Mouse (Mus musculus): ENCODE measurements around the gene Adam33. TPM values are rescaled to one million over a fixed set of nuclear protein-coding genes. Genes with fewer than 3 reads are reported as not detected.
A peak's percentile ranks its signal among the peaks of the same experiment; 100 is the strongest.

Gene Adam33
- polyA plus RNA-seq, 1 experiment = 13.6 TPM

DNA sequence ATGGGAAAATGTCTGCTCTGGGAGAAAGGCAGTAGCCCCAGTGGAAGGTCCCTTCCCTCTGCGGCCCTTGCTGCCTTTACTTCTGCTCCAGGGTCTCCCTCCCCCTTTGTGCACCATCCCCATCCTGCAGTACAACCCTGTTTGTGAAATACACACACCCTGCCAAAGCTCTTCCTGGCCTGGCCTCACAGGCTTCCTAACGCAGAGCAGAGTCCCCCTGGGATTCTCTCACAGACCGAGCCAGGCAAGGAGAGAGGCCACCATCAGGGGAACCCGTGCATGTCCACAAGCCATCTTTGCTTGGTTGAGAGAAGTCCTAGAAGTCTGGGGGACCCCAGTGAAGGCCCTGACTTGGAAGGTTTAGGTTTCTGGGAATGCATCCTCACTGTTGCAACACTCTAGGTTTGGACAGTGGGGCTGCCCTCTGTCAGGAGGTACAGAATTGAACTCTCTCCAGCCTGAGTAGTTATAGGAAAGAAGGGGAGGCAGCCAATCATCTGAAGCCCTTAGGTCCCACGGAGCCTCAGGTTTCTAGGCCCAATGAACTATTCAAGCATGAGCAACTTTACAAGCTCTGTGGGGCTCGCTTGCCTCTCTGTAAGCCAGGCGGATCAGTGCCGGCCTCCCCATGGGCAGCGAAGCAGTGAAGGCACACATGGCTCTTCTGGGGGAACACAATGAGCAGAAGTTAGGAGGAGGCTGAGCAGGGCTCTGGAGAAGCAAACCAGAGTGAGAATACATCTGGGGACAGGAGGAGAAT, 3.7 kb downstream of the Adam33 start:
- Histone ChIP-seq H3K4me3 (ENCODE audit: insufficient read depth, low read length) (no peak overlapping the region), H3K27ac (ENCODE audit: insufficient read depth, low read depth, low read length) (no peak overlapping the region), H3K4me1 (ENCODE audit: control insufficient read depth, insufficient read depth, low read length) (peaks cover 11% of the 10 kb centered on the region)
- TF ChIP-seq POLR2A (IDR thresholded peaks at IDR 0.05; ENCODE audit: borderline replicate concordance, low read depth, low read length) (no peak), CTCF (IDR thresholded peaks at IDR 0.05; ENCODE audit: low read depth, low read length) (no peak)

DNA sequence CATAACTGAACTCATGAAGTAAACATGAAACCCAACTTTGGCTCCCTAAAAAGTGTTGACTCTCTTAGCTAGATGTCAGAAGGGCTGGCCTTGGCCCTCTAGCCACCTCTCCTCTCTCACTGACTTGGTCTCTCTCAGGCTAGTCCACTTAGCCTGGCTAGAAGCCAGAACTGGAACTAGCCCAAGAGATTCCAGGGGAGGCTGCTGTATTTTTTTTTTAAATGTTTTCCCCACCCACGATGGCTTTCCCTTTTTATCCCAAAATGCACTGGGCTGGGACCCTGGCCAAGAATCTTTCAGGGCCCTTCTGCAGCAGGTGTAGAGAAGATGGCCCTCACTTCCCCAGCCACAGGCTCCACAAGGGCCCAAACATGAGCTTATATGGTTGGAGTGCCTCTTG, 4.2 kb downstream of the Adam33 start:
- TF ChIP-seq CTCF (IDR thresholded peaks at IDR 0.05; ENCODE audit: low read depth, low read length) = no peak
- TF ChIP-seq POLR2A (IDR thresholded peaks at IDR 0.05; ENCODE audit: borderline replicate concordance, low read depth, low read length) = no peak
- peaks cover 11% of the 10 kb centered on the region for H3K4me1 ChIP-seq (ENCODE audit: control insufficient read depth, insufficient read depth, low read length)
- H3K4me3 ChIP-seq (ENCODE audit: insufficient read depth, low read length) = no peak overlapping the region
- no peak overlapping the region for H3K27ac ChIP-seq (ENCODE audit: insufficient read depth, low read depth, low read length)

DNA sequence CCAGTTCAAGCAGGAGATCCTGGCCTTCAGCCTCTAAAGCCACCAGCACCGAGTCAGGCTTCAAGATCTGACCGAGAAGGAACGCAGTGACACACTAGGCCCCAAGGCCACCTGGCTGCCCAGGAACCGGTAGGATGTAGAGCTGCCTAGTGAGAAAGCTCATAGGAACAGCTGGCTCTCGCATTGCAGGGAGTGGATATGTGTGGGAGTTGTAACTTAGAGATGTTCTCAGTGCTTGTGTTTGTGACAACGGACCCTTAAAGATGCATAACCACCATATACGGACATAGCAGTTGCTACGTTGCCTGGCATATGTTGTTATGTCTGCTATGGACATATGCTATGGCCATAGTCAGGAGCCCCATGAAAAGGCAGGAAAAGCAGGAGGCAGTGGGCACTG, 4.9 kb downstream of the Adam33 start:
- Histone ChIP-seq H3K27ac (ENCODE audit: insufficient read depth, low read depth, low read length) (no peak overlapping the region), H3K4me3 (ENCODE audit: insufficient read depth, low read length) (no peak overlapping the region), H3K4me1 (ENCODE audit: control insufficient read depth, insufficient read depth, low read length) (peaks cover 13% of the 10 kb centered on the region)
- no peak for TF ChIP-seq POLR2A (IDR thresholded peaks at IDR 0.05; ENCODE audit: borderline replicate concordance, low read depth, low read length)
- no peak for TF ChIP-seq CTCF (IDR thresholded peaks at IDR 0.05; ENCODE audit: low read depth, low read length)

DNA sequence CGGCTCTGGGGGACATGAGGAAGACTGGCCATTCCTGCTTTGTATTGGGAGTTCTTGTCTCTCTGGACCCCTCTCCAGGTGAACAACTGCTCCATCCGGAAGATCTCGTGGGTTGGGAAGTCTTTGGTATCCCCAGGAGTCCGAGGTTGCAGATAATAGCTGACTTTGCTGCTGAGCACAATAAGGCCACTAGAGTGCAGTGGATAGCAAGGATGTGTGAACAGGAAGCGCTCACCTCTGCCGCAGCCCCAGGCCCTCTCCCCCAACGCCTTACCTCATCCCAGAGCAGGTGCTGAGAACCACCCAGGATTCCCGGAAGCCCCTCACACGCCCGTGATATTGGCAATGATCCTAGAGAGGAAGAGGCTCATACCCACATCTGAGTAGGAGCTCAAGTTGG, 7.4 kb downstream of the Adam33 start:
- TF ChIP-seq CTCF (IDR thresholded peaks at IDR 0.05; ENCODE audit: low read depth, low read length) (peak; percentile 74), POLR2A (IDR thresholded peaks at IDR 0.05; ENCODE audit: borderline replicate concordance, low read depth, low read length) (no peak)
- Histone ChIP-seq H3K4me3 (ENCODE audit: insufficient read depth, low read length) (peak overlapping the region; percentile 27; the same call in 1 of the 2 replicates), H3K4me1 (ENCODE audit: control insufficient read depth, insufficient read depth, low read length) (peaks cover 13% of the 10 kb centered on the region), H3K27ac (ENCODE audit: insufficient read depth, low read depth, low read length) (no peak overlapping the region)

DNA sequence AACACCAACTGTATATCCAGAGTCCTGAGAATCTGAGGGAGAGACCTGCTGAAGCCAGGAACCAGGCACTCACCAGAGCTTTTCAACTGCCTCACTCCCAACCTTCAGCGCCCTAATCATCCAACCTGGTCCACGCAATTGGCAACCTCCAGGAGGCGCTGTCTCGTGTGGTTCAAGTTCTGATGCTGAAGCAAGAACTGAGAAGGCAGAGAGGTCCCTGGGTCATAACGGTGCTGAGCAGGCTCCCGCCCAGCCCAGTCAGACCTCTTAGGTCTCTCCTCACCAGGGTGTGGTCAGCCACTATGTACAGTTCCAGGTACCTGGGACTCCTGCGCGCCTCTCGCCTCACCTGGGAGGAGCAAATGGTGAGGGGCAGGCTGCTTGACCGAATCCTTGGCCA, 8.0 kb downstream of the Adam33 start:
- Histone ChIP-seq H3K27ac (ENCODE audit: insufficient read depth, low read depth, low read length) (no peak overlapping the region), H3K4me3 (ENCODE audit: insufficient read depth, low read length) (peak overlapping the region; percentile 27), H3K4me1 (ENCODE audit: control insufficient read depth, insufficient read depth, low read length) (peaks cover 13% of the 10 kb centered on the region)
- peak; percentile 85 for TF ChIP-seq CTCF (IDR thresholded peaks at IDR 0.05; ENCODE audit: low read depth, low read length)
- no peak for TF ChIP-seq POLR2A (IDR thresholded peaks at IDR 0.05; ENCODE audit: borderline replicate concordance, low read depth, low read length)

DNA sequence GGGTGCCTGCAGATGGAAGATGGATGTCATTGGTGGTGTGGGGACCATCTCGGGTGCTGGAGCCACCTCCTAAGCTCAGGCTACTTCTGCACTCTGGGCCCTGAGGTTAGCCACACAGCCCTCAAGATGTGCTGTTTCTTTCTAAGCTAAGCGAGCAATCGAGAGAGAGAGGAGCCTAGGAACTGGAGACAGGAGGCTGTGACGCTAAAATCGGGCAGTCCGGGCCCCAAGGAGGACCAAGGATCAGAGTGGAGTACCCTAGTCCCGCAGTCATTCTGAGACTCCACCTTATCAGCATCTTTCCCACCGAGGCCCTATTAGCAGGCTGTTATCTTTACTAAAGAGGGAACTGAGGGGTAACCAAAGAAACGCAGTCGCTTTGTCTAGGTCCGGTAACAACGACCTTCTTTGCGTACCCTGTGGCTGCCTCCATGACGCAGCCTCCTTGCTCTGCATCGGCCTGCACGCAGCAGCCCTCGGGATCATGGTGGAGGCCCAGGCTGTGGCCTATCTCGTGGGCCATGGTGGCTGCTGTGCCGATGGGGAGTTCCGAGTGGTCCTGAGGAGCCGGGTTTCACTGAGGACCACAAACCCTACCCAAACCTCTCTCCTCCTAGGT, 8.9 kb downstream of the Adam33 start:
- Histone ChIP-seq H3K27ac (ENCODE audit: insufficient read depth, low read depth, low read length) (no peak overlapping the region), H3K4me1 (ENCODE audit: control insufficient read depth, insufficient read depth, low read length) (peaks cover 13% of the 10 kb centered on the region), H3K4me3 (ENCODE audit: insufficient read depth, low read length) (peak overlapping the region; percentile 39)
- TF ChIP-seq POLR2A (IDR thresholded peaks at IDR 0.05; ENCODE audit: borderline replicate concordance, low read depth, low read length) (no peak), CTCF (IDR thresholded peaks at IDR 0.05; ENCODE audit: low read depth, low read length) (no peak)

DNA sequence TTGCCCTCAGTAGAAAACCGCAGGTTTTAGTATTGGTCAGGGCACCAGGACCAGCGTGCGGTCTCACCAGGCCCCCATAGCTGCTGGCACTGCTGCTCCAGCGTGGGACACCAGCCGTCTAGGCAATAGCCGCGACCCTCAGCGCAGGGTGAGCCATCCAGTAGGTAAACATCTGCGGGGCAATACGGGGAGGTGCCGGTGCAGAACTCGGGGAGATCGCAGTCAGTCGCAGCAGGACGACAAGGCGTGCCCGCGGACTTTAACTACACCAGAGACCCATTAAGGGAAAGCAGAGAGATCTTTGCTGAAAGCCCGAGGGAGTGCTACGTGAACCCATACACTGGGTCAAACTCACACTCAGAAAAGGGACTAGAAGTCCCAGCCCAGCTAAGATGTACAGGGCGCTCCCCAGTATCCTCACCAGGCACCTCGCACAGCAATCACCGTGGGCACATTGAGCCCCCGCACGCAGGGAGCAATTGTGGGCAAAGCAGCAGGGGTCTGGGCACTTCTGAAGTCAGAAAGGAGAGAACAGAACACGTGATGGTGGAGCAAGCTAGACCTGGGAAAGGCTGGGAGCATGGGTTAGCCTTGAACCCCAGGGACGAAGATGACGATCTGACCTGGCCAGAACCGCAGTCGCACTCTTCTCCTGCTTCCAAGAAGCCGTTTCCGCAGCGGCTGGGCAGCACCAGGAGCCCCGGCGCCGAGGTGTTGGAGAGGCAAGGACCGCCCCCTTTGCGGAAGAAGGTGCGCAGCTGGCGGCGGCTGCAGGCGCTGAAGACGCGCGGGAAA, 9.6 kb downstream of the Adam33 start:
- Histone ChIP-seq H3K27ac (ENCODE audit: insufficient read depth, low read depth, low read length) (no peak overlapping the region), H3K4me1 (ENCODE audit: control insufficient read depth, insufficient read depth, low read length) (peaks cover 13% of the 10 kb centered on the region), H3K4me3 (ENCODE audit: insufficient read depth, low read length) (peak overlapping the region; percentile 39)
- TF ChIP-seq POLR2A (IDR thresholded peaks at IDR 0.05; ENCODE audit: borderline replicate concordance, low read depth, low read length) = no peak
- TF ChIP-seq CTCF (IDR thresholded peaks at IDR 0.05; ENCODE audit: low read depth, low read length) = no peak

DNA sequence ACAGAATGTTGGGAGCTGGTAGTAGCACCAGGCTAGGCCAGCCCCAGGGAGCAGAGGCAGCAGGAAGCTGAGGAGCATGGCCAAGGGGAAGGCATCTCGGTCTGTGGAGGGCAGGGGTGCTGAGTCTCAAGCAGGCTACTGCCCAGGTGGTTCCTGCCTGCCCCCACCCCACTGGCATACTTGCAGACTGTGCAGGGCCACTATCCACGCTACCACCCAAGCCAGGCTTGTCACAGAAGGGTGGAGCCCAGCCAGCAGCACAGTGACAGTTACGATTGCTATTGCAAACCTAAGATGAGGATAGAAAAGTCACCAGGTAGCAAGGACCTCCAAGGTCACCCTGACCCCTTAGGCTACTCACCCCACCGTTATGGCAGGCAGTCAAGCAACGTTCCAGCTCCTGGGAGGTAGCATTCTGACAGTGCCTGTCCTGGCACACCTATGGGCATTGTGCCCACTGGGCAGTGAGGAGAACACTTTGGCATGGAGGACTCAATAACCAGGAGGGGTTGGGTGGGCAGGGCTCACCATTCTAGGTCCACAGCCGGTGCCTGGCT, 10.7 kb downstream of the Adam33 start:
- Histone ChIP-seq H3K4me1 (ENCODE audit: control insufficient read depth, insufficient read depth, low read length) (peaks cover 13% of the 10 kb centered on the region), H3K4me3 (ENCODE audit: insufficient read depth, low read length) (no peak overlapping the region), H3K27ac (ENCODE audit: insufficient read depth, low read depth, low read length) (no peak overlapping the region)
- TF ChIP-seq CTCF (IDR thresholded peaks at IDR 0.05; ENCODE audit: low read depth, low read length) (no peak), POLR2A (IDR thresholded peaks at IDR 0.05; ENCODE audit: borderline replicate concordance, low read depth, low read length) (no peak)

DNA sequence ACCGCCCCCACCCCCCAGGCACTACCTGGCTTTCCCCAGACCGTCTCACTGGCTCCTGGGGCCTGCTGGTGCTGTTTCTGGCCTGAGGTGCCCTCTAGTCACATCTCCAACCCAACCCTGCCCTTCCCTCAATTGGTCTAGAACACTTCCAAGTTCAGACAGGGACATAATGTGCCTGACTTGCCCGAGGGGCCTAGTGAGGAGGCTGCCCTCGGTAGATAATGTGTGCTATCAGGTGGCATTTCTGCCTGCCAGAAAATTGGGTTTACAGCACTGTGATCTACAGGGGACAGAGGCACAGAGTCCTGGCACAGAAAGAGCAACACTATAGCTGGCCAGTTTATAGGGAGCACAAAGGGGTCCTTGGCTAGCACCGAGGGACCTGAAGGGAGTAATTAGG, 11.6 kb downstream of the Adam33 start:
- Histone ChIP-seq H3K4me1 (ENCODE audit: control insufficient read depth, insufficient read depth, low read length) (peaks cover 15% of the 10 kb centered on the region), H3K27ac (ENCODE audit: insufficient read depth, low read depth, low read length) (no peak overlapping the region), H3K4me3 (ENCODE audit: insufficient read depth, low read length) (no peak overlapping the region)
- TF ChIP-seq CTCF (IDR thresholded peaks at IDR 0.05; ENCODE audit: low read depth, low read length) (no peak), POLR2A (IDR thresholded peaks at IDR 0.05; ENCODE audit: borderline replicate concordance, low read depth, low read length) (no peak)

Measured in bone marrow macrophage, adult 2 months (primary cell).